Mouse (Mus musculus) olfactory bulb, adult 2 months (tissue): ENCODE data around the gene Slc7a14.

ENCODE experiments used
- CTCF ChIP-seq: fragments of 200-500 bp; IDR thresholded peaks from 2 replicates; pipeline ENCODE4 v1.5.1; 2012; ENCODE audit warnings: low read depth, mild to moderate bottlenecking, low read length, moderate library complexity; ENCODE audit not compliant: insufficient read depth
- POLR2A ChIP-seq: fragments of 200-500 bp; IDR thresholded peaks from 2 replicates; pipeline ENCODE4 v1.6.1; 2012; ENCODE audit warnings: mild to moderate bottlenecking, low read depth, low read length, moderate library complexity; ENCODE audit not compliant: insufficient read depth

DNA sequence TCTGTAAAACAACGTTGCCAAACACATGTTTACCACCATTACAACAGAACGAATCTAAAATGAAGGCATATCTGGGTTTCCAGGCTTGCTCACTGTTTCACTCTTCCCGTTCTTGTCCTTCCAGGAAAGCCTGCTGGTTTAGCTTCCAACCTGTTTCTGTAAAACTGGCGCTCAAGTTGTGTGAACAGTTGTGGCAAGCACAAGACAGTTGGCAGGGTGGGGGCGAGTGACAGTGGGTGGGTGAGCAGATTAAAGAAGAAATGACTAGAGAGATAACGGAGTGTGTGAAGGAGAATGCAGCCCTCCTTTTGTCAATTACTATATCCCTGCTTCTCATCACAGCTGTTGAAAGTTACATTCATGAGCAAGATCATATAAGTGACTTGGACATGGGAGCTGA is 2.2 kb downstream of the Slc7a14 start:
- TF ChIP-seq CTCF (no peak), POLR2A (no peak)
